8 mouse cellular contexts compared by ENCODE assay signal in genomic region chr10:13323139-13323805, GRCm38 (mm10).
DNase-seq lines count a peak whose midpoint lies in the region; ATAC-seq and TF ChIP-seq lines count a peak whose summit lies in the region.

No protein-coding gene starts in this region.

- peak; percentile 31; the same call in 1 of the 2 replicates for ATAC-seq in granulocyte monocyte progenitor cell, adult 5-6 weeks (replicated peaks; ENCODE audit: poor library complexity, severe bottlenecking)
- peak; percentile 32; the same call in 1 of the 2 replicates for ATAC-seq in megakaryocyte, adult 5-6 weeks (ENCODE audit: poor library complexity, severe bottlenecking)

- H3K4me1 ChIP-seq in thymus, adult 2 months (replicated peaks; ENCODE audit: control insufficient read depth, insufficient read depth, low read length), result peaks cover 6% of the 10 kb centered on the region

- no peak overlapping the region for H3K27ac ChIP-seq in thymus, adult 2 months (ENCODE audit: control insufficient read depth, insufficient read depth, low read length)

- no peak for DNase-seq in thymus, adult 2 months
- no peak for DNase-seq in thymus, postnatal 36 days
- peak; percentile 50 for DNase-seq in kidney, postnatal 10 days
- DNase-seq in left cerebral cortex, adult 8-10 months (ENCODE audit: low spot score in 2 of 2), result no peak
- no peak for DNase-seq in gastrocnemius, postnatal 4 days (ENCODE audit: low spot score in 2 of 2)
- DNase-seq in frontal cortex, adult 2 months (ENCODE audit: extremely low spot score in 1 of 2, low spot score in 1 of 2), result no peak

- TF ChIP-seq POLR2A in thymus, adult 2 months (IDR thresholded peaks at IDR 0.05; ENCODE audit: control insufficient read depth, extremely low read depth, insufficient read depth, low read length, poor library complexity), result no peak

- H3K4me3 ChIP-seq in thymus, adult 2 months (ENCODE audit: control insufficient read depth, insufficient read depth, low read length), result peak overlapping the region; percentile 24; the same call in 1 of the 2 replicates

- no peaks in the 10 kb centered on the region for H3K36me3 ChIP-seq in thymus, adult 2 months (ENCODE audit: control insufficient read depth, insufficient read depth, low read length)

- H3K27me3 ChIP-seq in thymus, adult 2 months (ENCODE audit: control insufficient read depth, insufficient read depth, low read length), result no peaks in the 10 kb centered on the region; the same call in 1 of the 2 replicates

- WGBS in thymus, adult 2 months, result 25% methylated on average over 12 of the region's 12 CpGs

- no peak for TF ChIP-seq CTCF in thymus, adult 2 months (IDR thresholded peaks at IDR 0.05; ENCODE audit: borderline replicate concordance, control insufficient read depth, extremely low read depth, insufficient read depth, low read length, poor library complexity)
